Mouse (Mus musculus): ENCODE results near the gene Zfp825. TPM values are rescaled to one million over a fixed set of nuclear protein-coding genes. Genes with fewer than 3 reads are reported as not detected.

Gene Zfp825
- polyA plus RNA-seq (2015; fragmentation: Nextera tagmentation; extraction: Ambion mirVana): 10.3 and 10.4 TPM in 2 replicates

GRCm38 (mm10) chr13:74493911-74494679 is at the start of gene Zfp825:
Gene Zfp825 (minus strand): TSS chr13:74493992.

Other genes with a start within 250 kb of the Zfp825 start
- 1.1 and 1.4 TPM in 2 replicates for gene Ahrr, start 201.7 kb downstream of the Zfp825 start, polyA plus RNA-seq (2015; fragmentation: Nextera tagmentation; extraction: Ambion mirVana)
- gene Pdcd6, start 176.4 kb downstream of the Zfp825 start, polyA plus RNA-seq (2015; fragmentation: Nextera tagmentation; extraction: Ambion mirVana): 116 and 128 TPM in 2 replicates
- gene Sdha, start 143.7 kb downstream of the Zfp825 start, polyA plus RNA-seq (2015; fragmentation: Nextera tagmentation; extraction: Ambion mirVana): 139 and 146 TPM in 2 replicates
- 34.7 and 41.7 TPM in 2 replicates for gene Ccdc127, start 143.7 kb downstream of the Zfp825 start, polyA plus RNA-seq (2015; fragmentation: Nextera tagmentation; extraction: Ambion mirVana)
- not detected in 2 replicates for gene Lrrc14b, start 130.0 kb downstream of the Zfp825 start, polyA plus RNA-seq (2015; fragmentation: Nextera tagmentation; extraction: Ambion mirVana)
- 1.7 and 1.9 TPM in 2 replicates for gene Zfp72, start 103.2 kb downstream of the Zfp825 start, polyA plus RNA-seq (2015; fragmentation: Nextera tagmentation; extraction: Ambion mirVana)
- gene Ftl1-ps1, start 94.3 kb downstream of the Zfp825 start, polyA plus RNA-seq (2015; fragmentation: Nextera tagmentation; extraction: Ambion mirVana): 90.3 and 133 TPM in 2 replicates
- 20.9 and 23.1 TPM in 2 replicates for gene Erap1, start 145.6 kb upstream of the Zfp825 start, polyA plus RNA-seq (2015; fragmentation: Nextera tagmentation; extraction: Ambion mirVana)

Measured in urinary bladder, postnatal 0 days (tissue).